Mouse (Mus musculus): ENCODE measurements at regions not wholly inside any gene's neighbourhood (a gene's known extent, or its start where the extent isn't known, plus 50 kb on each side); places are given as distances from the start of the nearest gene placed in this dataset.

DNA sequence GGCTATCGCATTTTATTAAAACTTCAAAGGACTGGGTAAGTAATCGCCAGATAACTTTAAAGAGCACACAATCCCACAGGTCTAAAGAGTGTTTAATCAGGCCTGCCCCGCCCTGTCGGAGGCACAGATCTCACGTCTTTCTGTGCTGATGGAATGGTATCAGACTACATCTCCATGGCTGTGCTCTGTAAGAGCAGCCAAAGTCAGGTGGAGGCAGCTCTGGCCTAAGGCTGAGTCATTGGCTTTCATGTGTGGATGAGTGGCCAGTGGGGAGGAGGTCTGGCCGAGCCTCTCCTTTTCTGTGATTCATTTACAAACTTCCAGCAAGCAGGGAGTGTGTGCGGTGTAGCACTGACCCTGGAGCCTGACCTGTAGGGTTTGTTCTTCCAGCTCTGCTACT lies 197.0 kb downstream of the Snx10 start:
- no peak for TF ChIP-seq POLR2A (IDR thresholded peaks at IDR 0.05; ENCODE audit: insufficient read depth, low read depth, low read length)
- no peak for TF ChIP-seq CTCF (IDR thresholded peaks at IDR 0.05; ENCODE audit: insufficient read depth, low read depth, low read length)

Measured in olfactory bulb, adult 2 months (tissue).